Mouse (Mus musculus): ENCODE results near the gene Lmx1b.

DNA sequence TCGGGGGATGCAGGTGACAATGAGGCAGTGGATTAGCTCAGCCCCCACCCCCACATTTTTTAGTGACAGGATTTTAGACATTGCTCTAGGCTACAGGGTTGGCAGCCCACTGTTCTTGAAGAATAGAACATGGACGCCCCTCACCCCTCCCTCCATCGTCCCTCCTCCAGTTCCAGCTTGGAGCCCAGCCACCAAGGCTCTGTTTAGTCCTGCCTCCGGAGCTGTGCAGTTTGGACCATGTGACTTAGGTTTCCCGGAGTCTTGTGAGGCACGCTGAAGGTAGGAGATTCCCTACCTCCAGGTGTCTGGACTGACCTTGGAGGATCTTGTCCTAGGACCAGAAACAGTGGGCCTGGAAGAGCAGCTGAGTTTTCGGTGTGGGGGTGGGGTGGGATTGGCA lies 81.0 kb downstream of the Lmx1b start:
- TF ChIP-seq E2F4 (IDR thresholded peaks at IDR 0.05; ENCODE audit: insufficient read depth) (no peak), POLR2A (IDR thresholded peaks at IDR 0.05; ENCODE audit: insufficient read length, low read depth) (no peak), USF1 (IDR thresholded peaks at IDR 0.05; ENCODE audit: low read depth) (no peak), TCF12 (IDR thresholded peaks at IDR 0.05; ENCODE audit: insufficient read depth, poor library complexity, severe bottlenecking) (no peak), POLR2AphosphoS2 (IDR thresholded peaks at IDR 0.05; ENCODE audit: insufficient read length, low read depth) (no peak), CEBPB (IDR thresholded peaks at IDR 0.05; ENCODE audit: insufficient read depth, poor library complexity, severe bottlenecking) (no peak), MAX (IDR thresholded peaks at IDR 0.05; ENCODE audit: low read depth) (no peak), MYOD1 (IDR thresholded peaks at IDR 0.05; ENCODE audit: control insufficient read depth in 1 of 3, insufficient read length in 2 of 3, low read depth in 2 of 3) (no peak)

Data from myocyte (in vitro differentiated cells).